Mouse (Mus musculus) limb, embryonic 15.5 days (tissue): ENCODE measurements around the gene Nup35. TPM values are rescaled to one million over a fixed set of nuclear protein-coding genes. Genes with fewer than 3 reads are reported as not detected.

Experiments used
- ATAC-seq: fragments of 200-750 bp; cut with Nextera tagmentation; 2 replicates; pipeline ENCODE4 v1.8.0; 2017; ENCODE audit warnings: low read depth, moderate TSS enrichment; ENCODE audit not compliant: insufficient number of reproducible peaks, low FRiP score, low TSS enrichment
- H3K27ac ChIP-seq: fragments of 300-500 bp; sonication (generic); 2 replicates; pipeline ENCODE4 v1.5.1; 2015; ENCODE audit warnings: moderate library complexity, mild to moderate bottlenecking, inconsistent platforms
- H3K27me3 ChIP-seq: fragments of 300-500 bp; sonication (generic); 2 replicates; pipeline ENCODE4 v1.6.1; 2015; ENCODE audit warnings: inconsistent platforms
- H3K36me3 ChIP-seq: fragments of 300-500 bp; sonication (generic); 2 replicates; pipeline ENCODE4 v1.6.1; 2015; ENCODE audit warnings: inconsistent platforms
- H3K4me1 ChIP-seq: fragments of 300-500 bp; sonication (generic); 2 replicates; pipeline ENCODE4 v1.6.1; 2015; ENCODE audit warnings: inconsistent platforms
- H3K4me2 ChIP-seq: fragments of 300-500 bp; sonication (generic); 2 replicates; pipeline ENCODE4 v1.6.1; 2015; ENCODE audit warnings: mild to moderate bottlenecking, inconsistent platforms
- H3K4me3 ChIP-seq: fragments of 300-500 bp; sonication (generic); 2 replicates; pipeline ENCODE4 v1.5.1; 2015; ENCODE audit warnings: mild to moderate bottlenecking, inconsistent platforms
- H3K9ac ChIP-seq: fragments of 300-500 bp; sonication (generic); 2 replicates; pipeline ENCODE4 v1.6.1; 2015; ENCODE audit warnings: inconsistent platforms
- H3K9me3 ChIP-seq: fragments of 300-500 bp; sonication (generic); 2 replicates; pipeline ENCODE4 v1.6.1; 2016; ENCODE audit warnings: inconsistent platforms
- WGBS: fragments of 180-500 bp; shearing (Covaris S2); methylation state at CpG from one replicate; pipeline ENCODE4 v1.1.7; 2015; 5-methylcytosine and 5-hydroxymethylcytosine counted together
- polyA plus RNA-seq: library from polyadenylated mRNA; unstranded; fragments of >200 nt; fragmentation: Nextera tagmentation; extraction: Ambion mirVana; gene quantifications from 2 replicates; pipeline ENCODE4 v1.2.1, GENCODE M21; 2015

The Nup35 gene
- polyA plus RNA-seq, 1 experiment from 2014 or later = 42.1 TPM

- no peak overlapping the region for H3K4me2 ChIP-seq
- H3K9ac ChIP-seq = no peak overlapping the region
- no peak overlapping the region for H3K27ac ChIP-seq
- H3K9me3 ChIP-seq = no peaks in the 10 kb centered on the region
- no peak for ATAC-seq
- no peaks in the 10 kb centered on the region for H3K36me3 ChIP-seq
- H3K4me1 ChIP-seq = no peaks in the 10 kb centered on the region
- H3K27me3 ChIP-seq = no peaks in the 10 kb centered on the region
- H3K4me3 ChIP-seq = no peak overlapping the region
These were observed 16.4 kb upstream of the Nup35 start for GRCm38 (mm10) chr2:80600611-80601010.

- no peak overlapping the region for H3K9ac ChIP-seq
- H3K4me3 ChIP-seq = no peak overlapping the region
- no peaks in the 10 kb centered on the region for H3K36me3 ChIP-seq
- no peaks in the 10 kb centered on the region for H3K4me1 ChIP-seq
- H3K4me2 ChIP-seq = no peak overlapping the region
- no peak overlapping the region for H3K27ac ChIP-seq
- WGBS = 93% methylated on average over 13 of the region's 13 CpGs
- ATAC-seq = no peak
- no peaks in the 10 kb centered on the region for H3K27me3 ChIP-seq
- H3K9me3 ChIP-seq = no peaks in the 10 kb centered on the region
These were observed 14.3 kb upstream of the Nup35 start for GRCm38 (mm10) chr2:80602756-80603155.

- Histone ChIP-seq H3K9me3 (no peaks in the 10 kb centered on the region), H3K4me3 (no peak overlapping the region), H3K36me3 (no peaks in the 10 kb centered on the region), H3K4me2 (no peak overlapping the region), H3K27me3 (no peaks in the 10 kb centered on the region), H3K27ac (no peak overlapping the region), H3K4me1 (no peaks in the 10 kb centered on the region), H3K9ac (no peak overlapping the region)
- no peak for ATAC-seq
- 59% methylated on average over 19 of the region's 19 CpGs for WGBS
These were observed 13.1 kb upstream of the Nup35 start for GRCm38 (mm10) chr2:80603771-80604426.

GRCm38 (mm10) chr2:80612286-80612685, 4.8 kb upstream of the Nup35 start:
- no peak overlapping the region for H3K27ac ChIP-seq
- ATAC-seq = no peak
- H3K4me3 ChIP-seq = no peak overlapping the region
- H3K9ac ChIP-seq = no peak overlapping the region
- H3K4me2 ChIP-seq = no peak overlapping the region
- H3K4me1 ChIP-seq = no peaks in the 10 kb centered on the region
- 61% methylated on average over 1 of the region's 1 CpGs for WGBS
- no peaks in the 10 kb centered on the region for H3K27me3 ChIP-seq
- no peaks in the 10 kb centered on the region for H3K9me3 ChIP-seq
- no peaks in the 10 kb centered on the region for H3K36me3 ChIP-seq

GRCm38 (mm10) chr2:80612796-80613195, 4.2 kb upstream of the Nup35 start:
- ATAC-seq = no peak
- 82% methylated on average over 2 of the region's 2 CpGs for WGBS

GRCm38 (mm10) chr2:80618991-80619390, 2.0 kb downstream of the Nup35 start:
- Histone ChIP-seq H3K36me3 (peaks cover 9% of the 10 kb centered on the region; the same call in 1 of the 2 replicates), H3K27ac (no peak overlapping the region), H3K4me2 (no peak overlapping the region), H3K9me3 (no peaks in the 10 kb centered on the region), H3K9ac (no peak overlapping the region), H3K4me3 (no peak overlapping the region), H3K27me3 (no peaks in the 10 kb centered on the region), H3K4me1 (peaks cover 4% of the 10 kb centered on the region; the same call in 1 of the 2 replicates)
- 88% methylated on average over 3 of the region's 3 CpGs for WGBS
- ATAC-seq = no peak

More at GRCm38 (mm10) chr2:80612796-80613195, 4.2 kb upstream of the Nup35 start:
- Histone ChIP-seq H3K4me2 (no peak overlapping the region), H3K36me3 (no peaks in the 10 kb centered on the region), H3K27me3 (no peaks in the 10 kb centered on the region), H3K4me1 (peaks cover 1% of the 10 kb centered on the region; the same call in 1 of the 2 replicates), H3K4me3 (no peak overlapping the region), H3K9ac (no peak overlapping the region), H3K27ac (no peak overlapping the region), H3K9me3 (no peaks in the 10 kb centered on the region)

- Histone ChIP-seq H3K27ac (no peak overlapping the region), H3K9ac (no peak overlapping the region), H3K4me1 (peaks cover 4% of the 10 kb centered on the region; the same call in 1 of the 2 replicates), H3K36me3 (peaks cover 28% of the 10 kb centered on the region), H3K27me3 (no peaks in the 10 kb centered on the region), H3K4me3 (no peak overlapping the region), H3K4me2 (no peak overlapping the region), H3K9me3 (no peaks in the 10 kb centered on the region)
- 84% methylated on average over 3 of the region's 3 CpGs for WGBS
- no peak for ATAC-seq
These were observed 4.9 kb downstream of the Nup35 start for GRCm38 (mm10) chr2:80621921-80622320.

- Histone ChIP-seq H3K36me3 (peaks cover 29% of the 10 kb centered on the region), H3K4me2 (no peak overlapping the region), H3K27me3 (no peaks in the 10 kb centered on the region), H3K4me1 (no peaks in the 10 kb centered on the region), H3K9ac (no peak overlapping the region), H3K27ac (no peak overlapping the region), H3K9me3 (no peaks in the 10 kb centered on the region), H3K4me3 (no peak overlapping the region)
- no peak for ATAC-seq
- 92% methylated on average over 4 of the region's 4 CpGs for WGBS
These were observed 7.5 kb downstream of the Nup35 start for GRCm38 (mm10) chr2:80624523-80624922.

GRCm38 (mm10) chr2:80632336-80633026, 15.4 kb downstream of the Nup35 start:
- ATAC-seq = no peak
- Histone ChIP-seq H3K27me3 (no peaks in the 10 kb centered on the region), H3K27ac (no peak overlapping the region), H3K4me1 (no peaks in the 10 kb centered on the region), H3K4me2 (no peak overlapping the region), H3K36me3 (no peaks in the 10 kb centered on the region), H3K4me3 (no peak overlapping the region), H3K9ac (no peak overlapping the region), H3K9me3 (no peaks in the 10 kb centered on the region)
- 90% methylated on average over 13 of the region's 13 CpGs for WGBS

- peaks cover 7% of the 10 kb centered on the region; the same call in 1 of the 2 replicates for H3K4me1 ChIP-seq
- WGBS = under 1% methylated on average over 45 of the region's 45 CpGs
- no peaks in the 10 kb centered on the region for H3K27me3 ChIP-seq
- H3K9ac ChIP-seq = peak overlapping the region; percentile 57
- peak overlapping the region; percentile 81 for H3K27ac ChIP-seq
- ATAC-seq = peak; percentile 91
- peaks cover 9% of the 10 kb centered on the region for H3K36me3 ChIP-seq
- peak overlapping the region; percentile 54 for H3K4me2 ChIP-seq
- peak overlapping the region; percentile 89 for H3K4me3 ChIP-seq
- no peaks in the 10 kb centered on the region for H3K9me3 ChIP-seq
These were observed 21.6 kb downstream of the Nup35 start for GRCm38 (mm10) chr2:80638364-80639241.

- Histone ChIP-seq H3K27ac (no peak overlapping the region), H3K9me3 (no peaks in the 10 kb centered on the region), H3K4me3 (peak overlapping the region; percentile 89), H3K4me1 (peaks cover 7% of the 10 kb centered on the region; the same call in 1 of the 2 replicates), H3K9ac (no peak overlapping the region), H3K27me3 (no peaks in the 10 kb centered on the region), H3K36me3 (peaks cover 17% of the 10 kb centered on the region), H3K4me2 (peak overlapping the region; percentile 54)
- no peak for ATAC-seq
- WGBS = 13% methylated on average over 8 of the region's 8 CpGs
These were observed 22.4 kb downstream of the Nup35 start for GRCm38 (mm10) chr2:80639398-80639797.
